Mouse (Mus musculus) embryonic facial prominence, embryonic 13.5 days (tissue): Measurements from ENCODE around the gene Elf4. TPM values are rescaled to one million over a fixed set of nuclear protein-coding genes. Genes with fewer than 3 reads are reported as not detected.

ENCODE experiments used
- polyA plus RNA-seq: library from polyadenylated mRNA; unstranded; fragments of >200 nt; fragmentation: Nextera tagmentation; extraction: Ambion mirVana; gene quantifications from 2 replicates; pipeline ENCODE4 v1.2.1, GENCODE M21; 2015

Elf4 gene
- polyA plus RNA-seq, 1 experiment from 2014 or later = 4.5 TPM

Other genes with a start within 250 kb of the Elf4 start
- 21.8 and 22.5 TPM in 2 replicates for gene Utp14a, start 206.3 kb downstream of the Elf4 start, polyA plus RNA-seq
- gene Bcorl1, start 121.8 kb downstream of the Elf4 start, polyA plus RNA-seq = 6.2 and 6.8 TPM in 2 replicates
- 70.3 and 70.9 TPM in 2 replicates for gene Aifm1, start 50.4 kb upstream of the Elf4 start, polyA plus RNA-seq
- 6.2 and 6.7 TPM in 2 replicates for gene Rab33a, start 56.2 kb upstream of the Elf4 start, polyA plus RNA-seq
- 14.7 and 15.2 TPM in 2 replicates for gene Zfp280c, start 131.4 kb upstream of the Elf4 start, polyA plus RNA-seq
- gene Slc25a14, start 160.3 kb upstream of the Elf4 start, polyA plus RNA-seq = 15.3 and 19.7 TPM in 2 replicates
- not detected in 2 replicates for gene Gpr119, start 211.3 kb upstream of the Elf4 start, polyA plus RNA-seq
- 21.5 and 27.6 TPM in 2 replicates for gene Rbmx2, start 231.9 kb upstream of the Elf4 start, polyA plus RNA-seq